Mouse (Mus musculus): ENCODE measurements around the gene Tmem156.

Gene Tmem156

DNA sequence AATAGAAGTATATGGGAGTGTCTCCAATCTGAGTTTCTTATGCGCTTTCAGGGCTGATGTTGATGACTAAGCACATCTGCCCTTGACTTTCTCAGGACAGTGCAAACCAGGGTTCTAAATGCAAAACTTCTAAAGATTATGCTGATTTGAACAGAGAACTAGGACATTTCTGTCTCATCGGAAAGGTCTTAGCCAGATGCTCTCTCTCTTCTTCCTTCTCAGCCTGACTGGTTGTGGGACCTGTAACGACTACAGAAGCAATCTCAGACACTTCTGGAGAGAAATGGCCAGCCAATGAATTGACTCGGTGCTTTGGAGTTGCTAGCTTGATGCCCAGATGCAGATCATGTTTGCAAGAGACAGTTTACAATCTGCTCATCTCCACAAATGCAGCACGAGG lies 42.1 kb downstream of the Tmem156 start:
- no peak for DNase-seq (ENCODE audit: low read depth, low spot score)

DNA sequence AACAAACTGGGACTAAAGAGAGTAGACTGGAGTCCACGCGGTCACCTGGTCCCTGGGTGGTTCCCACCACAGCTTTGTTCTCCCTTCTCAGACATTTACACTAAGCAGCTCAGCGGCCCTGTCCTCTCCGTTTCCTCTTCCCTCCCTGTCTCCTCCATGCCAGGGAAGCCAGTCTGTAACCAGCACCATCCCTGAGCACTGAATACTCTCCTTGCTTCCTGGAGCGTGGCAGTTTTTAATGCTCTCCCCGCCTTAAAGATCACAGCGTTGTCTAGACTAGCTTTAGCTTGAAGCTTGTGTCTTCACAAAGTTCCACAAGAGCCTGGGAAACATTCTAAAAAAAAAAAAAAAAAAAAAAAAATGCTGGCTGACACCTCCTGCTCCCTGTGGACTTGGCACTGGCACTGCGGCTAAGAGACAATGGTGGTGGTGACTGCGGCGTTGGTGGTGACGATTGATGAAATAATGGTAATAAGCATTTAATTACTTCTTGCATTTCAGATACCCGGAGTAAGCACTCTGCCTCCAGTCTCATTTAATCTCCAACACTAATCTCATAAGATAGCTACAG lies 44.6 kb downstream of the Tmem156 start:
- no peak for DNase-seq (ENCODE audit: low read depth, low spot score)

DNA sequence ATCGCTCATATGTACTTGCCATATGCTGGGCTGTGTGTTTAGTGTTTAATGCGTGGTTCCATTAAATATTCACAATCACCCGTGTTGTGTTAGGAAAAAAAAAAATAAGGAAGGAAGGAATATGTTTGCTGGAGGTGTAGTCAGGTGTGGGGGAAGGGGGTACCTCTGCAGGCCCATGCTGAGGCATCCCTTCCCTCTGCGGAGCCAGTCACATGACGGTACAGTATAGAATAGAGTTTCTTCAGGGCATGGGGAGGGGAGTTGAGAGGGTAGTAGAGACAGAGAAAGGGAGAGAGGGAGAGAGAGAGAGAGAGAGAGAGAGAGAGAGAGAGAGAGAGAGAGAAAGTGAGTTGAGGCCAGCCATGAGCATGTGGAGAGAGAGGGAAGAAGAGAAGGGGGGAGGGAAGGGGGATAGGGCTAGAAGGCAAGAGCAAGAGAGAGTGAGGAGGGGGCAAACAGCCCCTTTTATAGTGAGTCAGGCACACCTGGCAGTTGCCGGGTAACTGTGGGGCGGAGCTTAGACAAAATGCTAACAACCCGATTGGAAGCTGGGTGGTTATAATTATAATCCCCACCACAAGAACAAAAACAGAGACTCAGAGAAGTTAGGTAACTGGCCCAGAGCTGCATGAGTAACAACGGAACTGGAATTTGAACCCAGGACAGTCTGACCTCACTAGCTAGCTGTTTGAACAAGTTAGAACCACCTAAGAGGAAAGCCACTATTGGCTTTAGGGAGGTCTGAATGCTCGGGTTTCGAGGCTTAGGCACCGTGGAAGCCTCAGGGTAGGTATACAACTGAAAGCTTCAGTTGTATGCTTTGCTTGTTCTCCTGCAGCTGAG lies 45.3 kb downstream of the Tmem156 start:
- no peak for DNase-seq (ENCODE audit: low read depth, low spot score)

- DNase-seq (ENCODE audit: low read depth, low spot score) = peak; percentile 21
Observed at GRCm38 (mm10) chr5:65045642-65046370, 46.1 kb downstream of the Tmem156 start.

DNA sequence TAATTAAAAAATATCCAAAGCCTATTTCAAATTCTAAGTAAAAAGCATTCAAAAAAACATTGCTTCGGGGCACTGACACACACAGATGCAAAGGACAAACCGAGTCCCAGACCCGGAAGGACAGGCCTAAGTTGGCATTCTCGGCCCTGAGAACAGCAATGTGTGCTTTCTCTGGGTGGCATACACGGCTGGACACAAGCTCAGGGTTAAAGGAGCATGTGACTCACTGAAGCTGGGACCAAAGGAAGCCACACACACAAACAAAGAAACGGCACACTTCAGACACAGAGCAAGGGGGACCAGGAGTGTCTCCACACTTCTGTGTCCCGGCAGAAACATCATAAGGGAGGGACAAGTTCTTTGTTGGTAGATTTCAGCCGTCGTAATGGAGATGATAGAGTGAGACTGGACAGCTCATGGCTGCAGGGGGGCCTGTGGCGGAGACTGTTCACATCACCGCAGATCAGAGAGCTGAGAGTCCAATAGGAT lies 48.5 kb downstream of the Tmem156 start:
- DNase-seq (ENCODE audit: low read depth, low spot score) = no peak

GRCm38 (mm10) chr5:65040463-65040862 lies 51.5 kb downstream of the Tmem156 start:
- DNase-seq (ENCODE audit: low read depth, low spot score) = no peak

- DNase-seq (ENCODE audit: low read depth, low spot score) = peak; percentile 67
Observed at GRCm38 (mm10) chr5:65038811-65039571, 52.9 kb downstream of the Tmem156 start.

DNA sequence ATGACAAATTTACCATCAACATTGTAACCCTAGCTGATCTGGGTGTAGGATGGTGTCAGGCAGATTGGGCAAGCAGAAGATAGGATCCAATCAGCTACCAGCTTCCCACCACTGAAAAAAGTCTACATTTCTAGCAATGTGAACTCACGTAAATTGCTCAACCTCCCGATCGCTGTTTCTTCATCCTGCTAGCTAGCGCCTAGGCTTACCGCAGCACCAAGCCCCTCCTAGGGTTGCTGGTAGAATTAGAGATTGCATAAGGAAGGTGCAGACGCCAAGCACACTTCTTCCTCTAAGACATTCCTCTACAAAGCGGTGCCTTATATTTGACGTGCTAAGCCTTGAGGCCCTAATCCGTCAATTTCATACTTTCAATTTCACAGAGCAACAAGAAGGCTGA lies 53.6 kb downstream of the Tmem156 start:
- DNase-seq (ENCODE audit: low read depth, low spot score) = peak; percentile 38

GRCm38 (mm10) chr5:65036597-65036996 lies 55.3 kb downstream of the Tmem156 start:
- no peak for DNase-seq (ENCODE audit: low read depth, low spot score)

DNA sequence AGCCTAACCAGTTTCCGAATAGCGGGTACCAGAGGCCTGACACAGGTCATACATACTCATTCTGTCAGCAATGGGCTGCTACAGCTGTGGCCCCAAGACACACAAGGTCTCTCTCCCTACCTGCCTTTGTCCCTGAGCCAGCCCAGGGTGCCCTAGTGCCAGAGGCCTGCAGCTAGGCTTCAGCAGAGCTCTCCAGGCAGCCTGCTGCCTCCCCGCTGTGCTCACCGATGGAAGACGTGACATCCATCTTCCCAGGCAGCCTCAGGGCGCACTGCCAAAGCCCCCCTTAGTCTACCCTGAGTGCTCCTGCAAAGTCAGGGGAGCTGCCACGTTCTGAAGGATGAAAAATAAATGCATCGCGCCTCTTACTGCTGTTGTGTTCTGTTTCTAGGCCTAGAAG lies 63.9 kb downstream of the Tmem156 start:
- DNase-seq (ENCODE audit: low read depth, low spot score) = no peak

- no peak for DNase-seq (ENCODE audit: low read depth, low spot score)
Observed at GRCm38 (mm10) chr5:65026776-65027175, 65.2 kb downstream of the Tmem156 start.

- no peak for DNase-seq (ENCODE audit: low read depth, low spot score)
Observed at GRCm38 (mm10) chr5:65025916-65026315, 66.0 kb downstream of the Tmem156 start.

DNA sequence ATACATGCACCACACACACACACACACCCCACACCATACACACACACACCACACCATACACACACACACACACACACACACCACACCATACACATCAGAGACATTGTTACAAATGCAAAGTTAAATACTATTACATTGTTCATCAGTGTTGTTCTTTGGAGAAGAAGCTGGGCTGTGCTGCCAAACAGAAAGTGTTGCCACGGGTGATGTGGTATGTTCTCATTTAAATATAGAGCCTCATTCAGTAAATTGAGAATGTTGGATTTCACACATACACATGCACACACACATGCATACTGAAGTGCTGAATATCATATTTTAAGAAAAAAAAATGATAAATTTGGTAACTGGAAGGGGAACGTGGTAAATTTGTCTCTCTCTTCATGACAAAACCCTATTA lies 67.3 kb downstream of the Tmem156 start:
- DNase-seq (ENCODE audit: low read depth, low spot score) = no peak

DNA sequence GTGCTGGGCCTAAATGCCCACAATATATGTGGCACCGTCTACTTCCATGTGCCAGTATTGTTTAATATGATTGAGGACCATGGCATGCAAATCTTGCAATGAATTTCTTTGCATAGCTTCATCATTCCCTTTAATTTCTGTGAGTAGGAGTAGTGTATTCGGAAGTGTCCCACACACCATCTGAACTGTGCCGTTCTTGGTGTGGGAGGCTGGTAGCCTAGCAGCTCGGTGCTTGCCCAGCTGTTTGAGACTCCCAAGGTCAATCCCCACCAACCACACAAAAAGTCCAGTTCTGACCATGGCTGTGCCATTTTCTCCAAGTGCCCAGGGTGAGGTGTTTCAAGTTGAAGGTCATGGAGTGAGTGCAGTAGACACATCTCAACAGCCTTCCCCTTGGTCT lies 69.9 kb downstream of the Tmem156 start:
- DNase-seq (ENCODE audit: low read depth, low spot score) = no peak

GRCm38 (mm10) chr5:65019823-65020222 lies 72.1 kb downstream of the Tmem156 start:
- DNase-seq (ENCODE audit: low read depth, low spot score) = peak; percentile 67

DNA sequence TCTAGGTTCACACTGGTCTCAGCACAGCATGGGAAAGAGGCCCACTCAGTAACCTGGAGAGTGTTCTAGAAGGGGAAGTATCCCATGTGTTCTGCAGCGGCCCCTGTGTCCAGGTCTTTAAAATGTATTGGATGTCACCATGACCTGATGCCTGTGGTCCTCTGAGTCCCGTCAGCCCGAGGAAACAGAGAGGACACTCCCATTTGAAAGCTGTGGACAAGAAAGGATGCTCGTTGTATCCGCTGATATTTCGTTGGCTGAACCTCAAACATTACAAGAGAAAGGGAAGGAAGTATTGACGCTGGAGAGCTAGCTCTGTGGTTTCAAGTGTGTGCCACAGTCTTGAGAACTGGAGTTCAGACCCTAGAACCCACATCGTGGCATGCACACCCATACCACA lies 72.8 kb downstream of the Tmem156 start:
- no peak for DNase-seq (ENCODE audit: low read depth, low spot score)

- no peak for DNase-seq (ENCODE audit: low read depth, low spot score)
Observed at GRCm38 (mm10) chr5:65015508-65015907, 76.4 kb downstream of the Tmem156 start.

DNA sequence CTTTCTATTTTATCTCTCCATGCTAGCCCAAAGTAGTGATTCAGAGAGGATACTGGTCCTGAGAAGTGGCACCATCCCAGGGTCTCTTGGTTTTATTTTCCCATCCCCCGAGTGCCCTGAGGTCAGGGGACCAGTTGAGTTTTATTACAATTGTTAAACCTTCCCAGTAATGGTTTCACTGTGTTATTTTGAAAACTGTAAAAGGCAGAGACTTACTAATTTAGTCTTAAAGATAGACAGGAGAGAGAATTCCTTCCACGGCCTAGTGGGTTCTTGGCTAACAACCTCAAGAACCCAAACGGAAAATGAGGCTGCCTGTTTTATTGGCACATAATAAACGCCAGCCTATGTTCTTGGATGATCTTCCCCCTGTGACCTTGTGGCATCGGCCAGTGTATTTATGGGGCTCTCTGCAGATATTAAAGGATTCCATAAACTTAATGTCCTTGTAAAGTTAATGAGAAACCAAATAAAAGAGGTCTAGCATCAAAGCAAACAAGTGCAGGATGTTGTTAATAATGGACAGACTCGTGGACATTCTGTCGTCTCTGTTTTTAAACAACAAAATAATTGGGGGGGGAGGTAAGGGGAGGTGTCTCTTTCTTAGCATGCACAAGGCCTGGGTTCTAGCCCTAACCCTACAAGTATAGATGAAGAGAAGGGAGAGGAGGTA lies 79.9 kb downstream of the Tmem156 start:
- DNase-seq (ENCODE audit: low read depth, low spot score) = no peak

DNA sequence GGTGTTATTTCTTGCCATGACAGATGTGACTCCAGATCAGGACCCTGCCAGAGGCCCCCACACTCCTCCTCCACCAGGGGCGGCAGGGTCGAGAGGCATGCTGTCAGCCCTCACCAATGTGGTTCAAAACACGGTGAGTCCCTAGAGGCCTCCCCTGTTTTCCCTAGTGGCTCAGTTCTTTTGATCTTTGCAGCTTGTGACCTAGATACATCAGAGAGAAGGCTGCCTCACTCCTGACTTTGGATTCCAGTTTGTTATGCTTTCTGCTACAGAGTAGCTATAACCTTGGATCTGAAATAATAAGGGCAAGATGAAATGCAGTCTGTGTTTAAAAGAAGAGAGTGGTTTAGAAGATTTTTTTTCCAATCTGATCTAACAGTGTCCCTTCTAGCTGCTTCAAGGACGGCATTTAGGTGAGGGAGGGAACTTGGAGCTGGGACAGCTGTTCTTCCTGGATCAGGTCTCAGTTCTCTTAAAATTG lies 85.9 kb downstream of the Tmem156 start:
- DNase-seq (ENCODE audit: low read depth, low spot score) = no peak

GRCm38 (mm10) chr5:65005251-65005650 lies 86.7 kb downstream of the Tmem156 start:
- no peak for DNase-seq (ENCODE audit: low read depth, low spot score)

Data from skeletal muscle tissue, adult 2 months (tissue).